ENCODE assay signal across 9 mouse cellular contexts in genomic region chr8:115154096-115154495, GRCm38 (mm10).
DNase-seq lines count a peak whose midpoint lies in the region; ATAC-seq lines count a peak whose summit lies in the region.
"Had no signal": no experiment of that assay in that cellular context is flagged by ENCODE, and none has a peak within 500 bp of the region (broad histone marks: within the 10 kb centered on the region; RNA-seq: fewer than 3 reads in every experiment).

No protein-coding gene starts in this region.

- no peak overlapping the region for H3K4me3 ChIP-seq in midbrain, embryonic 14.5 days (replicated peaks; ENCODE audit: low read depth, low read length)
- H3K4me3 ChIP-seq in midbrain, embryonic 10.5 days: no peak overlapping the region
- no peak overlapping the region for H3K4me3 ChIP-seq in forebrain, embryonic 15.5 days

- no peak overlapping the region for H3K27ac ChIP-seq in midbrain, embryonic 14.5 days (replicated peaks; ENCODE audit: low read depth, low read length)
- no peak overlapping the region for H3K27ac ChIP-seq in midbrain, embryonic 10.5 days (replicated peaks)
- no peak overlapping the region for H3K27ac ChIP-seq in forebrain, embryonic 15.5 days (replicated peaks)

- H3K36me3 ChIP-seq in midbrain, embryonic 14.5 days (ENCODE audit: control insufficient read depth, insufficient read depth, low read length): no peaks in the 10 kb centered on the region
- H3K36me3 ChIP-seq in midbrain, embryonic 10.5 days: no peaks in the 10 kb centered on the region
- H3K36me3 ChIP-seq in forebrain, embryonic 15.5 days: no peaks in the 10 kb centered on the region

- intact Hi-C loops in left cerebral cortex, postnatal 10 days (cut with DNase I): no loop called here

- DNase-seq in midbrain, embryonic 14.5 days: peak; percentile 67
- no peak for DNase-seq in midbrain, embryonic 10.5 days (ENCODE audit: low spot score)
- peak; percentile 36 to 46 for DNase-seq in left cerebral cortex, postnatal 10 days (ENCODE audit: extremely low spot score in 1 of 2, low spot score in 2 of 2)
- peak; percentile 67 for DNase-seq in right cerebral cortex, postnatal 25 days
- no peak for DNase-seq in thymus, postnatal 25 days
- no peak for DNase-seq in adipocyte (ENCODE audit: low spot score)
- DNase-seq: lung, postnatal 4 days had no signal

- H3K9me3 ChIP-seq in midbrain, embryonic 14.5 days (ENCODE audit: control insufficient read depth, low read length): no peaks in the 10 kb centered on the region
- no peaks in the 10 kb centered on the region for H3K9me3 ChIP-seq in midbrain, embryonic 10.5 days (replicated peaks)
- H3K9me3 ChIP-seq in forebrain, embryonic 15.5 days: no peaks in the 10 kb centered on the region

- H3K9ac ChIP-seq in midbrain, embryonic 14.5 days (replicated peaks; ENCODE audit: low read length): no peak overlapping the region
- no peak overlapping the region for H3K9ac ChIP-seq in forebrain, embryonic 15.5 days (replicated peaks)

- H3K27me3 ChIP-seq in midbrain, embryonic 14.5 days (ENCODE audit: control insufficient read depth, insufficient read depth, low read length): 0 out of 2 replicates have a peak, but pooled peaks cover 2% of the 10 kb centered on the region
- peaks cover 77% of the 10 kb centered on the region for H3K27me3 ChIP-seq in midbrain, embryonic 10.5 days (ENCODE audit: low read depth, poor library complexity, severe bottlenecking)
- peaks cover 54% of the 10 kb centered on the region for H3K27me3 ChIP-seq in forebrain, embryonic 15.5 days

- WGBS in midbrain, embryonic 14.5 days: 38% methylated on average over 10 of the region's 10 CpGs
- WGBS in midbrain, embryonic 10.5 days: 78% methylated on average over 10 of the region's 10 CpGs
- WGBS in forebrain, embryonic 15.5 days: 25% methylated on average over 10 of the region's 10 CpGs

- peaks cover 39% of the 10 kb centered on the region for H3K4me1 ChIP-seq in midbrain, embryonic 14.5 days (ENCODE audit: control insufficient read depth, insufficient read depth, low read length)
- H3K4me1 ChIP-seq in midbrain, embryonic 10.5 days: peaks cover 37% of the 10 kb centered on the region
- H3K4me1 ChIP-seq in forebrain, embryonic 15.5 days: peaks cover 45% of the 10 kb centered on the region

- no peak overlapping the region for H3K4me2 ChIP-seq in midbrain, embryonic 14.5 days (ENCODE audit: low read length)
- H3K4me2 ChIP-seq in forebrain, embryonic 15.5 days (replicated peaks): no peak overlapping the region

- no peak for ATAC-seq in midbrain, embryonic 14.5 days (ENCODE audit: low FRiP score, low TSS enrichment)
- ATAC-seq in forebrain, embryonic 15.5 days (replicated peaks): peak; percentile 62
- ATAC-seq in erythroid progenitor cell, adult 5-6 weeks (replicated peaks; ENCODE audit: low FRiP score, poor library complexity, severe bottlenecking): no peak

Comparison
In these comparisons a context has a peak if more than half of its experiments do, and no peak if none do; other contexts are left out.
1. DNase-seq: peak in midbrain, embryonic 14.5 days (single experiment), left cerebral cortex, postnatal 10 days (2 of 2) and right cerebral cortex, postnatal 25 days (single experiment); none in midbrain, embryonic 10.5 days (single experiment), thymus, postnatal 25 days (single experiment) and adipocyte (single experiment).